Mouse (Mus musculus): ENCODE measurements at regions not wholly inside any gene's neighbourhood (a gene's known extent, or its start where the extent isn't known, plus 50 kb on each side); places are given as distances from the start of the nearest gene placed in this dataset.

DNA sequence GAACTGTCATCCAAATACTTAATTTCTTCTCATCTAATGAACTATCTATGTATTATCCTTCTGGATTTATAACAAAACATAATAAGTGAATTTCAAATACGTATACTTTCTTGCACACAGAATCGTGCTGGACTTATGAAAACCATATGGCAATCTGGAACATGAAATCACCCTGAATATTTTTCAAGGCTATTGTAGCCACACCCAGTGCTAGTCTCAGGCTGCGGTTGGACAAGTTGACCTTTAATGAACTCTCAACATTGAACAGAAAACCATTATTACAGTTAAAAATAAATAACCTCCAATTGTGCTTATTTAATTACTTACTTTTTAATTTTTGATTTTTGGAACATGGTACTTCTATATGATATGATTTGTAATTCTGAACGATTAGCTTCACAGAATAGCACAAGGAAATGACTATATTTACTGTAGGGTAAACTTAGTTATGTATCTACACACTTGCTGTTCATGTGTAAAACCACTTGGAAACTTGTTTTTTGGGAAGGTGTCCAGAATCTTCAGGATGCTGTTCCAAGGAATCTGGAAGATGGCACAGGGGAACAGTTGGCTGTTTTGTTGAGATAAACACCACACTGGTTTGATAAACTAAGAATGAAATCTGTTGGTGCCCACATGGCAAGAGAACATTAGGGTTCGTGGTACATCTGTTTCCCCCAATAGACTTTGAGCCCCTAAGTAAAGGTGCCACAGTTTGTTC is 463.0 kb downstream of the Nyap2 start:
- TF ChIP-seq CTCF (IDR thresholded peaks at IDR 0.05; ENCODE audit: extremely low read depth, insufficient read depth, low read length) (no peak), POLR2A (IDR thresholded peaks at IDR 0.05; ENCODE audit: extremely low read depth, insufficient read depth, low read length) (no peak)

All from cortical plate, adult 2 months (tissue).